Mouse (Mus musculus) gastrocnemius, postnatal 25 days (tissue): ENCODE measurements around the gene Elp5. TPM values are rescaled to one million over a fixed set of nuclear protein-coding genes. Genes with fewer than 3 reads are reported as not detected.
A peak's percentile ranks its signal among the peaks of the same experiment; 100 is the strongest.
"Not testable (repeated sequence)": the region's sequence is repeated elsewhere in the genome, so short reads cannot be mapped to it uniquely, and the experiment has no call there.

Experiments used
- DNase-seq: peaks from one replicate; pipeline ENCODE4 v3.0.0; 2022
- microRNA-seq, 2 experiments: library from miRNA; unstranded; fragments of <30 nt; microRNA quantifications; one replicate each; pipeline ENCODE4 v1.2.0; 2021; ENCODE audit warnings: borderline replicate concordance in 2 of 2
- total RNA-seq, 2 experiments: library from RNA; stranded (reverse); gene quantifications; 1 replicate in 1 of 2; 2 replicates in 1 of 2; pipeline ENCODE4 v1.2.3; 2021

The Elp5 gene
- total RNA-seq, 2 experiments from 2014 or later, result 37.0 to 44.2 TPM

DNA sequence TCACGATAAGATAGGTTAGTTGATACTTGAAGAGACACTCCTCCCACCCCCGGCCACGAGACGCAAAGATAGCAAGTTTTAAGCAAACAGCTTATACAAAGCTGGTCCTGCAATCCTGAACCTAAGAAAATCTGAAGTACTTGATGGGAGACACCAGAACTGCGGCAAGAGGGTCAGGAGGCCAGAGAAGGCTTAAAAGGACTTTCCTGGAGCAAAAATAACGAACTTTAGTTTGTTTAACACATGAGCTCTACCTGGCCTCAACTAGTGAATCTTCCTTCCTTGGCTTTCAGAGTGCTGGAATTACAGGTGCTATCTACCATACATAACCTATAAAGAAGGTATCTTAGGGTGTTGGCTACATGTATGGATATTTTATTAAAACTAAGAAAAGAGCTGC, 47.6 kb downstream of the Elp5 start:
- no peak for DNase-seq

DNA sequence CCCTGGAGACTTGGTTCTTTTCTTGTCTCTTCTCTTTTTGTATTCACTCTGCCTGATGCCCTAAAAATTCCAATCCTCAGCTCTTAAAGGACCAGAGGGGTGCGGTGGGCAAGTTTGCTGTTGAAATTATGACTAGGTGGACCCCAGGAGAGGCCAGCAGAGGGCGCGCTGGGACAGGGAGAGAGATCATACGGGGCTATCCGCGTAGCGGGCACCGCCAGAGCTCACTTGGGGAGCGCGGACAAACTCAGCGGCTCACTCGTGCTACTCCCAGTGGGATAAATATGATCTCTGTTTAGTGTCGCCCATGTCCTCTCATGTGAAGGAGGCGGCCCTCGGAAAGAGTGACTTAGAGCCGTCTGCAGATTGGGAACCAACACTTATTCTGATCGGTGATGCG, 48.1 kb downstream of the Elp5 start:
- DNase-seq, result peak; percentile 82

DNA sequence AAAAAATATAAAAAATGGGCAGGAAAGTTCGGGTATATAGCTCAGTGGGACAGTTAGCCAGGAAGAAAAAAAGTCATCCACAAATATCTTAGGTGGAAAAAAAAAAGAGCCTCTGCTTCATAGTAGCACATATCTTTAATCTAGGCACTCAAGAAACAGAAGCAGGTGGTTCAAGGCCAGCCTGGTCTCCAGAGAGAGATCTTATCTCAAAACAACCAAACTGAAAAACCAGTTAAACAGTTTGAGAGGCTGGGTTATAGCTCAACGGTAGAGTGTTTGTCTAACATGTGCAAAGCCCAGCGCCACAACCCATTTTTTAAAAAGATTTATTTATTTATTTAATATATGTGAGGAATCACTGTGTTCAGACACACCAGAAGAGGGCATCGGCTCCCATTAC, 49.3 kb downstream of the Elp5 start:
- no peak for DNase-seq

DNA sequence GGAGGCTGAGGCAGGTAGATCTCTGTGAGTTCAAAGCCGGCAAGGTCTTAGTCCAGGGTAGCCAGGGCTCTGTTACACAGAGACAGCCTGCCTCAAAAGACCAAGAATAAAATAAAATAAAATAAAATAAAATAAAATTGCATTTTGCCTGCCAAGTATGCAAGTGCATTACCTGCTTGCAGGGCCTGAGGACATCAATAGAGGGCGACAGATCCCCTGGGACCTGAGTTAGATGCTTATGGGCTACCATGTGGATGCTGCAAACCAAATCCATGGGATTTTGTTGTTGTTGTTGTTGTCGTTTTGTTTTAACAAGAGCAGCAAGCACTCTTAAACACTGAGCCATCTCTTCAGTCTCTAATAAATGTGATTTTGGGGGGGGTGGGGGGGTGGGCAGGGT, 50.1 kb downstream of the Elp5 start:
- no peak for DNase-seq

DNA sequence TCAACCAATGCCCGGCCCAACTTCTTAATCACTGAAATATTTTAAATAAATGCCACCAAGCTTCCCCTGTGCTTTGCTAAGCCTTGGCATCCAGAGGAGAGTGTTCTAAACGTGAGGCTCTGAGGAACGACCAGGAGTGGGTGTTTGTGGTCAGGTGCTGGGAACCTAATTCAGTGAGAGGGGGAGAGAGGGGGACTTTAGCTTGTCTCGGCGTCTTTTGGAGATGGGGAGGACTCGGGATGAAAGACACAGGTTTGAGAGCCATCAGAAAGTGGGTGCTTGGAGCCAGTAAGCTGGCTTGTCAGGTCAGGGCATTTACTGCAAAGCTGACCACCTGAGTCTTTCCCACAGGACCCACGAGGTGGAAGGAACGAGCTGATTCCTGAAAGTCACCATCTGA, 50.5 kb downstream of the Elp5 start:
- DNase-seq, result no peak

DNA sequence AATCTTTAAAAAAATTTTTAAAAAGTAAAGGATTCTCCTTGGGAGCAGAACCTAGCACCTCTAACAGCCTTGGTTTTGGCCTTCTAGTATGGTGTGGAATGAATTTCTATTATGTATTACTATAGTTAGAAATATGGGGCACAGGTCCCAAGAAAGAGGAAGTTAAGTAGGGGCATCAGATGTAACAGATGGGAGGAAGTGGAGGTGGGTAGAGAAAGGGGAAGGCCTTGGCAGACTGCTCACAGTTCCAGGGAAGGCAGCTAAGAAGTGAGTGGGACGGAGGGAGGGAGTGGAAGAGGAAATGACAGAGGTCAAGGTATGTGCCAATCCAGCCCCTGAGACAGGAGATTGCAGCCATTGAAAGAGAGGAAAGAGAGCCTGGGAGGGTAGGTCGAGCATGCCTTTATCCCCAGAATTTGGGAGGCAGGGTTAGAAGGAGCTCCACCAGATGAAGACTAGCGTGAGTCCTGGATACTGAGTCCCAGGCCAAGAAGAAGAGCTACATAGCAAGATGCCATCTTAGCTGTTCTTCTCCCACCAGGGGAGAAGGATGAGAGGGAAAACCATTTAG, 51.3 kb downstream of the Elp5 start:
- no peak for DNase-seq

DNA sequence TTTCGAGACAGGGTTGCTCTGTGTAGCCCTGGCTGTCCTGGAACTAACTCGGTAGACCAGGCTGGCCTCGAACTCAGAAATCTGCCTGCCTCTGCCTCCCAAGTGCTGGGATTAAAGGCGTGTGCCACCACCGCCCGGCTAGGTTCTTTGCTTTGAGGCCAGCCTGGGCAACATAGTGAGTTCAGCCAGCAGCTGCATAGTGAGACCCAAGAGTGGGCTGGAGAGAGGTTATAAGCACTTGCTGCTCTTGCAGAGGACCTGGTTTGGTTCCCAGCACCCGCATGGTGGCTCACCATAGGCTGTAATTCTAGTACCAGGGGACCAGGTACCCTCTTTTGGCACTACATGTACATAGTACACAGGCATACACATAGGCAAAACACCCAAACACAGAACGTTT, 52.1 kb downstream of the Elp5 start:
- not testable (repeated sequence) for DNase-seq

DNA sequence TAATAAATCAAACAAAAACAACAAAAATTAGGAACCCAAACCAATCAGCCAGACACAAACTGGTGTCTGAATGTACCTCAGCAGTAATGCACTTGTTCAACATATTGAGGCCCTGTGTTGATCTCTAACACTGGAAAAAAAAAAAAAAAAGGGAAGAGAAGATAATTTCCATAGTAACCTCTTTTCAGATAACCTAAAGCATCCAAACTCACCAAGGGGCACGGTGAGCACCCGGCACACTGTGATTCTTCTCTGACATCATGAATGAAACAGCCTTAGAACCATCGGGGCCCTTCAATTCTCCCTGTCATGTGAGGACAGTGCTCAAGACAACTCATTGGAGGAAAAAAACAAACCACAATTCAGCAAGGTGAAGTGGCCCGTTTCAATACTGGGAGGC, 52.6 kb downstream of the Elp5 start:
- no peak for DNase-seq

DNA sequence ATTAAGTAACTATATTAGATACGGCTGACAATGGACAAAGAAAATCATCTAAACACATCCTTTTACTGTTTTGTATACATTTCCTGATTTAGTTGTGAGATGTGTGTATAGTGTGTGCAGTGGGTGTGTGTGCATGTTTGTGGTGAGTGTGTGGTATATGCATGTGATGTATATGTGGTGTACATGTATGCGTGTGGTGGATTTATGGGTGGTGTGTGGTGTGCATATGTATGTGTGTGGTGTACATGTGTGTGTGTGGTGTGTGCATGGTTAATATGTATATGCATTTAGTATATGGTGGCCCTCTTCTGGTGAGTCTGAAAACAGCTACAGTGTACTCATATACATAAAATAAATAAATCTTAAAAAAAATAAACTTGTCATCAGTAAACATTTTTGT, 54.8 kb downstream of the Elp5 start:
- no peak for DNase-seq

DNA sequence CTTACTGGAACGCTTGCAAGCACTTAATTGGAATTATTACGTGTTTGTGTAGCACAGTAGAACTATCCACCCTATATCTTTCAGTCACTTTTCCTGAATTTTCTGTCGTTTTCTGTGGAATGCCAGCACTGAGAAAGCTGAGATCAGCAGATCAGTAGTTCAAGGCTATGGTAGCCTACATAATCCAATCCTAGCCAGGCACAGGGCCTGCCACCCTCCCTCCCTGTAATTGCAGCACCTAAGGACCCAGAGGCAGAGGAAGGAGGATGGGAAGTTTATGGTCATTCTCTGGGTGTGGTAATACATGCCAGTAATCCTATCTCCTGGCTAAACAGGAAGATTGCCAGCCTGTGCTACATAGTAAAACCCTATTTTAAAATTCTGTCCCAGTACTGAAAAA, 59.5 kb downstream of the Elp5 start:
- DNase-seq, result no peak

DNA sequence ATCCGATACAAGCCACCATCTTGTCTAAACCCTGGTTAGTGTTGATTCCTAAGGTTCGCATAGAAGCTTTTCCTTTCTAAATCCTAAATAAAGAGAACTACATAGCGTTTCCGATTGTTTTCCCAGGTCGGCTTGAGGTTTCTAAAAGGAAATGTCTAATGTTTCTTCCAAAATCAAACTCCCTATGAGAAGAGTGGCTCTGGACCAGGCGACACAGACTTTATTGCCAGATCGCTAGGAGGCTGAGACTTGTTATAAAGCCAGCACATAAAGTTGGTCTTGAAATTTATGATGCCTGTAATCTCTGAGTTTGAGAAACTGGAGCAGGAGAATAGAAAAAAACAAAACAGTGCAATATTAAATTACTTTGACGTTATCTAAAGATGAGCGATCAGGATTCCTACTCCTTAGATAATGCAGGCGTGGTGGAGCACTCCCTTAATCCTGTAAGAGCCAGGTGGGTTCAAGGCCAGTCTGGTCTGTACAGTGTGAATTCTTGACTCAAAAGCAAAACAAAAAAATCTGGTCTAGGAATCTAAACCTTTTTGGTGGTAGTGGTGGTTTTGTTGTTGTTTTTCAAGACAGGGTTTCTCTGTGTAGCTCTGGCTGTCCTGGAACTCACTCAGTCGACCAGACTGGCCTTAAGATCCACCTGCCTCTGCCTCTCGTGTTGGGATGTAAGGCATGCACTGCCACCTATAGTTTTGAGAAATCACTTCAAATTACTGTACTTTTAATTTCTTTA, 60.1 kb downstream of the Elp5 start:
- no peak for DNase-seq

DNA sequence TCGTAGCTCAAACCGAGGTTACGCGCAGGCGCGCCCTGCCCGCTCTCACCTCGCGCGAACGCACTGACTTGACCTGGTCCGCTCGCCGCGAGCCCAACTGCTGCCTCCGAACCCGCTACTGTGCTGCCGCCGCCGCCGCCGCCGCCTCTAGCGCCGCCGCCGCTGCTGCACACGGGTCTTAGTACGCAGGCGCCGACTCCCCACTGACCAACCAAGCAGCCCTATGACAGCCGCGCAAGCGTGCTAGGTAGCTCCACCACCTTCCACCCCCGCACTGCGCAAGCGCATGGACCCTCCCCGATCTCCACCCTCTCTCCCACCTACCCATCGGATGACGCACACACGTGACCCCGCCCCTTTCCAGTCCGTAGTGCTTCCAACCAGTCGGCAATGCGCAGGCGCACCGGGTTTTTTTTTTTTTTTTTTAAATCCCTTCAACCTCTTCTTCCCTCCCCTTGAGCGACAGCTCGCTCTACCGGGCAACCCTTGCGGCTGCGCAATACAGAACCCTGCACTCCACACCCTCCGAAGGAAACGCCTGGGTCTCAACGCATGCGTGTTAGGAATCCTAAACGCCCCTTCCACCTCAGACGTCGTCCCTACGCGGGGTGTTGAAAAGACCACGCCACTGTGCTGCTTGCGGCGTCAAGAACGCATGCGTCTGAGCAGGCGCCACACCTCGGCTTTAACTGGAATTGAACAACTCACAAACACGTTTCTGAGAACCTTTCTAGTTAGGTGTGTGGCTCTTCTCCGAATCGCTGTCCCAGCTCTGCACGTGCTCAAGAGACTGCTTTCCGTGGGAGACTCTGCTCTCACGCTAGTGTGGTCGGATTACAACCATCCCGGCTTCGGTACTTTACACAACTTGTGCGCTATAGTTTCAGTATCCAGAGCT, 61.0 kb downstream of the Elp5 start, which contains the start of gene Eif5a:
TSS of gene Eif5a (minus strand) at position 845 of the 898 bp plus-strand sequence.
- DNase-seq, result peak; percentile 100

DNA sequence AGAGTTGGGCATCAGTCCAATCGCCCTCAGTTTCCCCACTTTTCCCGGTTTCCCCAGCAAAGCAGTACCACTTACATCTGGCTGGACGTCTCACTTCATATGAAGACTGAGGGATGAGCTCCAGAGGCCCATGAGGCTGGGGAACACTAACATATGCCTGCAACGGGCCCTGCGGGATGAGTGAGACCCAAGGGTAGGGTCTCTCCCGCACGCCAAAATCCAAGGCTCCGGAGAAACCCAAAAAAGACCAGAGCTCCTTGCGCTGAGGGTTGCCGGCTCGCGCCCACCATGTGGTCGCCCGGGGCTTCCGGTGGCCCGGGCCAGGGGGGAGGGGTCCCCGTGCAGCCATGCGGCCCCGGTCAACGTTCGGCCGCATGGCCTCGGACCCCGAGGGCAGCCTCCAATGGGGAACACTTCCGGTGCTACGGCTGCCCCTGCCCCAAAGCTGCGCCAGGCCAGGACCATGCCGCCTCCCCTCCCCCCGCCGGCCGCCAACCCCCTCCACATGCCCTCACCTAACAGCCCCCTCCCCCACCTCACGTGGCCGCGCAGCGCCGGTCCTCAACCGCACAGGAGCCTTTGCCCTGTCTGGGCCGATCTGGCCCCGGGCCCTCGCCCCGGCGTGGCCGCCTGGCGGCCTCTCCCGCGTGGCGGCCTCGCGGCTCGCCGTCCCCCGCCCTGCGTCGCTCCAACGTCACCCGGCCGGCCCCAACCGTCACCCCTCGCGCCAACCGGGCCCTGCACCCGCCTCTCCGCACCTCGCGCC, 61.9 kb downstream of the Elp5 start:
- no peak for DNase-seq

DNA sequence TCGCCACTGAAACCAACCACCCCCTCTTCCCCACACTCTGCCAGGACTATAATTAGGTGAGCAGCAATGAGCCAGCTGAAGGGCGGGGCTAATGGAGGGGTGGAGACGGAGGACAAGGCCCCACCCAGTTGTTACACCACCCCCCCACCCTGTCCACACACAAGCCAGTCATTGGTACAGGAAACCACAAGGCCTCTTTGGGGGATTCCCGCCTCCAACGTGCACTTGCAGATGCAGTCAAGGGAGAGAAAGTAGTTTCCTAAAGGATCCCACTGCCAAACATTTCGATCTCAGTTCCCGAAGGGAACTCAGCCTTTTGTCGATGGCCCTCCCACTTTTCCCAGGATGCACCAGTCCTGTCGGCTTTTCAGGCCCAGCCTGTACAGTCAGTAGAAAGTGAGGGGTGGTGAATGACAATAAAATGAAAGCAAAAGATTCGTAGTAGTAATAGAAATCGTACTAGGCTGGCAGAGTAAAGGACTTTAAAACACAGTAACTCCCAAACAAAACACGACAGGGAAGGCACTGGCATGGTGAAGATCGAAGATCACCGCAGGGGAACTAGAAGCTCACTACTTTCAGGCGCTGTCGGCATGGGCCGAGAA, 62.6 kb downstream of the Elp5 start:
- DNase-seq, result peak; percentile 85

DNA sequence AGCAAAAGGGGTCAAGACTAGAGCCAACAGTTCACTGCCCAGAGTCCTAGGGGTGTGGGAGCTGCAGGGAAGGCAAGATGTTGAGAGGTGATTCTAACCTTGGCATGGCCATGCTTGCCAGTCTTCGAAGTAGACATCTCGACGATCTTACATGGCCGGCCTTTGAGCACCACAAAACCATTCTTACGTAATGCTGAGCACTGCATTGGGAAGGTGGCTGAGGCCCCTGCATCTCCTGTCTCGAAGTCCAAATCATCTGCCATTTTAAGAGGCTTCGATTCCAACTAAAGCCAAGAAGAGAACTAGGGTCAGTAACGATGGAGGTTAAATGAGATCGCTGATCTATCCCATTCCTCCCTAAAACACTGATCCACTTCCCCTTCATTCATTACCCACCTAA, 63.3 kb downstream of the Elp5 start:
- no peak for DNase-seq

Small RNAs within 50 kb of the gene (microRNA-seq; reads per million reads assigned to microRNA genes)
- gene Gm44349 (0 reads per million in 2 experiments), gene Mir324 (728 to 785 reads per million in 2 experiments)

Other genes with a start within 250 kb of the Elp5 start
- gene Polr2a, start 223.9 kb downstream of the Elp5 start, total RNA-seq, result 10 to 100 TPM; 24.7 to 27.5 TPM
- not detected for gene Slc35g3, start 220.5 kb downstream of the Elp5 start, total RNA-seq
- 10 to 100 TPM; 23.0 to 28.1 TPM for gene Zbtb4, start 216.6 kb downstream of the Elp5 start, total RNA-seq
- gene Chrnb1, start 186.6 kb downstream of the Elp5 start, total RNA-seq, result 10 to 100 TPM; 36.2 to 53.1 TPM
- 1 to 10 TPM; 6.3 to 6.7 TPM for gene Fgf11, start 180.7 kb downstream of the Elp5 start, total RNA-seq
- under 1 TPM; 0.18 to 0.35 TPM for gene Tmem102, start 176.9 kb downstream of the Elp5 start, total RNA-seq
- not detected for gene Gm39566, start 167.2 kb downstream of the Elp5 start, total RNA-seq
- gene Spem2, start 164.1 kb downstream of the Elp5 start, total RNA-seq, result not detected
- gene Spem1, start 160.3 kb downstream of the Elp5 start, total RNA-seq, result not detected
- 1 to 10 TPM; 3.1 to 3.9 TPM for gene Nlgn2, start 144.7 kb downstream of the Elp5 start, total RNA-seq
- 100 to 1,000 TPM; 126 to 144 TPM for gene Tmem256, start 144.0 kb downstream of the Elp5 start, total RNA-seq
- gene Plscr3, start 136.1 kb downstream of the Elp5 start, total RNA-seq, result 10 to 100 TPM; 10.8 to 13.7 TPM
- under 1 TPM in 1 of 2 experiments, not detected in 1; 0.11 TPM for gene Tnk1, start 123.8 kb downstream of the Elp5 start, total RNA-seq
- not detected for gene Tmem95, start 104.5 kb downstream of the Elp5 start, total RNA-seq
- gene Kctd11, start 101.1 kb downstream of the Elp5 start, total RNA-seq, result 1 to 10 TPM; 1.7 to 2.2 TPM
- under 1 TPM; 0.26 to 0.38 TPM for gene Acap1, start 87.0 kb downstream of the Elp5 start, total RNA-seq
- not detected for gene 2810408A11Rik, start 81.5 kb downstream of the Elp5 start, total RNA-seq
- gene Neurl4, start 81.4 kb downstream of the Elp5 start, total RNA-seq, result 10 to 100 TPM; 25.4 to 26.0 TPM
- gene Gps2, start 68.6 kb downstream of the Elp5 start, total RNA-seq, result 10 to 100 TPM; 34.6 to 35.2 TPM
- gene Eif5a, start 60.6 kb downstream of the Elp5 start, total RNA-seq, result 100 to 1,000 TPM; 417 to 422 TPM
- 10 to 100 TPM; 10.4 to 10.9 TPM for gene Ybx2, start 46.7 kb downstream of the Elp5 start, total RNA-seq
- 100 to 1,000 TPM; 306 to 340 TPM for gene Slc2a4, start 34.3 kb downstream of the Elp5 start, total RNA-seq
- gene Cldn7, start 17.7 kb downstream of the Elp5 start, total RNA-seq, result under 1 TPM in 1 of 2 experiments, not detected in 1; 0.91 TPM
- 100 to 1,000 TPM; 195 to 205 TPM for gene Ctdnep1, start 1.4 kb downstream of the Elp5 start, total RNA-seq
- gene Gabarap, start 8.6 kb upstream of the Elp5 start, total RNA-seq, result 100 to 1,000 TPM; 148 to 170 TPM
- gene Phf23, start 13.3 kb upstream of the Elp5 start, total RNA-seq, result 10 to 100 TPM; 15.0 to 16.1 TPM
- gene Dvl2, start 18.1 kb upstream of the Elp5 start, total RNA-seq, result 1 to 10 TPM; 3.7 to 4.1 TPM
- 100 to 1,000 TPM; 342 to 380 TPM for gene Acadvl, start 32.9 kb upstream of the Elp5 start, total RNA-seq
- gene Dlg4, start 34.4 kb upstream of the Elp5 start, total RNA-seq, result 1 to 10 TPM; 5.6 to 6.9 TPM
- not detected for gene Asgr1, start 71.6 kb upstream of the Elp5 start, total RNA-seq
- gene Asgr2, start 110.1 kb upstream of the Elp5 start, total RNA-seq, result not detected
- gene Mgl2, start 147.8 kb upstream of the Elp5 start, total RNA-seq, result 1 to 10 TPM; 2.5 to 3.6 TPM
- gene Clec10a, start 173.7 kb upstream of the Elp5 start, total RNA-seq, result 1 to 10 TPM; 1.3 to 4.3 TPM
- not detected for gene Slc16a11, start 230.2 kb upstream of the Elp5 start, total RNA-seq
- under 1 TPM; 0.10 to 0.88 TPM for gene Slc16a13, start 238.5 kb upstream of the Elp5 start, total RNA-seq
- gene Bcl6b, start 247.3 kb upstream of the Elp5 start, total RNA-seq, result 1 to 10 TPM; 4.1 to 6.2 TPM